Mouse (Mus musculus): ENCODE data around the gene Defb21.

The Defb21 gene

DNA sequence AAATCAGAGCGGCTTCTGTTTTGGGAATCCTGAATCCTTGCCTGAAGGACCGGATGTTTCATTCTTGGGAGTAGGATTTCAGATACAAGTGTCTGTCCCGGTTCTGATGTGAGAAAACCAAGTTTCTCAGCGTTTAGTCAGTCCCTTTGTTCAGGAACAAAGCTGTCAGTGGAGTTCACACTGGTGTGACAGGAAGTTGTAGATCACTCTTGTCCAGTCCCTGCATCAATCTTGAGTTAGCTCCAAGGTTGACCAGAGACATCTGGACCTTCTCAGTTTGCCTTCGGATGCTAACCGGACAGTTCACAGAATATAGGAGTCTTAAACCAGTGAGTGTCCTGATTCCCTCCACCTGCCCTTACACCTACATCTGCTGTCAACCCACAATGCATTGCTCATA, 35.2 kb downstream of the Defb21 start:
- no peak for DNase-seq

DNA sequence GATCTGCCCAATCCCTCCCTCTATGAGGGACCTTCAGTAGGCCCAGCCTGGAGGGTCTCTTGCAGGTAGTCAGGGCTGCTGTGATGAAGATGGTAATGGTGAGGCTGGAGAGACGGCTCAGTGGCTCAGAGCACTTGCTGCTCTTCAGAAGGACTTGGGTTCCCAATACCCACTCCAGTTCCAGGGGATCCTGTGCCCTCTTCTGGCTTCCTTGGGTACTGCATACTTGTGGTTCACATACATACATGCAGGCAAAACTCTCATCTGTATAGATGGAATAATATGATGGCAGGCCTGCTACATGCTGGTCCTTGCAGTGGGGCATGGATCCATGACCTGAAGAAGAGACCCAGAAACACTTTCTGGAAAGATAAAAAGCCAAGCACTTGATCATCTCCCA, 36.2 kb downstream of the Defb21 start:
- no peak for DNase-seq

DNA sequence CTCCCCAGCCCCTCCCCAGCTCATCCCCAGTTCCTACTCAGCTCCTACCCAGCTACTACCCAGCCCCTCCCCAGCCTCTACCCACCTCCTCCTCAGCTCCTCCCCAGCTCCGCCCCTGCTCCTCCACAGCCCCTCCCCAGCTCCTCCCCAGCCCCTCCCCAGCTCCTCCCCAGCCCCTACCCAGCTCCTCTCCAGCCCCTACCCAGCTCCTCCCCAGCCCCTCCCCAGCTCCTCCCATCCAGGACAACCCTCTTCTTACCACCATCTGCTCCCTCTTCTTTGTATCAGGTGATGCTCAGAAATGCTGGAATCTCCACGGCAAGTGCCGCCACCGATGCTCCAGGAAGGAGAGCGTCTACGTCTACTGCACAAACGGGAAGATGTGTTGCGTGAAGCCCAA, 39.6 kb downstream of the Defb21 start:
- DNase-seq = no peak

DNA sequence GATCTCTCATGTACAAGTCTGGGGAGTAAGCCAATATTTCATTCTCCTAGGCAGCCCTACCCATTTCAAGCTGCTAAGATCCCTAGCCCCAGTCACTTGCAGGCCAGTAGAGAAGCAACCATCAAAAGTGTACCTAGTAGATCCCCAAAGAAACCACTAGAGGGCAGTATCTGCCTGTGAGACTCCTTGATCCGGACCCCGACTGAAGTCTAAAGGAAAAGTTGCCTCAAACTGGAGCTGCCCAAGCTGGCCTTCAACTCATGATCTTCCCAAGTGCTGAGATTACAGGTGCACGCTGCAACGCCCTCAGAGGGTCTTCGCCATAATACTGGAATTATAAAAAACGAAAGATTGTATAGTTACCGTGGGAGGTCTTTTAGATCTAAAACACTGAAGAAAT, 43.0 kb downstream of the Defb21 start:
- DNase-seq = peak in 1 of 2 experiments; percentile 17

DNA sequence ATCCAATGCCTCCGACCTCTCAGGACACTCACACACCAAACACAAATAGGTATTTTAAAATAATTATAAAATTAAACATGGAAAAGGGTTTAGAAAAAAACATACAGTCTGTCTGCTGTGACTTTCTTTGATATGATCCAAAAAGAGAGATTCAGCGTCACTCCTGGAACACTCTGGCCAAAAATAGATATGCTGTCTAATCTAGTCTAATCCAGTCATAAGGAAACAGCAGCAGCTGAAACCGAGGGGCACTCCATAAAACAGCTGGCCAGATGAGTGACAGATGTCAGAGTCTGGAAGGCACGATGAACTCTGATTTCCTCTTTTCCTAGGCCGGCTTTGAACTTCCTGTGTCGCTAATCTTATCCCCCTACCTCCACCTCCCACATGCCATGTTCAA, 43.9 kb downstream of the Defb21 start:
- DNase-seq = no peak

DNA sequence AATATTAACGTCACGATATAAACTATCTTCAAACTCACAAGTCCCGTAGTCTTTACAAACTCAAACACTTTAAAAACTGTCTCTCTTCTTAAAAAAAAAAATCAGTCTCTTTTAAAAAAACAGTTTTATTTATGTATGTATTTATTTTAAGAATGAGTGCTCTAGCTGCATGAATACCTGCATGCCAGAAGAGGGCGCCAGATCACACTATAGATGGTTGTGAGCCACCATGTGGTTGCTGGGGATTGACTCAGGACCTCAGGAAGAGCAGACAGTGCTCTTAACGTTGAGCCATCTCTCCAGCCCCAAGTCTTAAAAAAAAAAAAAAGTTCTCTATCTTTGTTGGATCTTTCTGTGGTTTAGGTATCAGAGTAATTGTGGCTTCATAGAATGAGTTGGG, 44.8 kb downstream of the Defb21 start:
- DNase-seq = no peak

DNA sequence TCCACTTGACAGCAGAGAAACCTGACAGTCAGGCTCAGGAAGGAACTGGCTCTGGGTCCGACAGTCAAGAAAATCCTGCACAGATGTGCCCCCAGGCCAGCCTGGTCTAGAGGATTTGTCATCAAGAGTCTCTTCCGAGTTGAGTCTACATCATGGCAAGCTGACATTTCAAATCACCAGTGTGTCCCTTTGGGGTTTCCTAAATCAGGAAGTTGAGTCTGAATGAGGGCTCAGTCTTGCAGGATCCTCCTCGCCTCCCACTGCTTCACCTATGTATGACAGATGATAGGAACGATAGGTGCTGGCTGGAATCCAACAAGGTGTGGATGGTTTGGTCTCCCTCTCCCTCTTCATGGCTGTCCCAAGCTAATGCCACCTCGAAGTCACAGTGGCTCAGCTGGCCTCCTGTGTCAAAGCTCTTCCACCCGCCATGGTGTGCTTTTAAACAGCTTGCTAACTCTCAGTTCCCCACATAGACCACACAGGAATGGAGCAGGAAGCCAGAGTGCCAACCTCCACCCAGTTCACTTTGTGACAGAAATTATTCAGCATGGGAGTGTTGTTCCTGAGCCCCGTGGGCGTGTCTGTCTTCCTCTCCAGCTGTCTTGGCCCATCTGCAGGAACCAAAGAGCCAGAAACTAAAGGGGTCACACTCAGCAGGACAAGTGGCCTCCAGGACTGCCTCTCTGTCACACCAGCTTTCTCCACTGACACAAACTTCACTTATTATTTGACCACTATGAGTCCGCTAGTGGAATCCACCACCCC, 48.0 kb downstream of the Defb21 start:
- no peak for DNase-seq

DNA sequence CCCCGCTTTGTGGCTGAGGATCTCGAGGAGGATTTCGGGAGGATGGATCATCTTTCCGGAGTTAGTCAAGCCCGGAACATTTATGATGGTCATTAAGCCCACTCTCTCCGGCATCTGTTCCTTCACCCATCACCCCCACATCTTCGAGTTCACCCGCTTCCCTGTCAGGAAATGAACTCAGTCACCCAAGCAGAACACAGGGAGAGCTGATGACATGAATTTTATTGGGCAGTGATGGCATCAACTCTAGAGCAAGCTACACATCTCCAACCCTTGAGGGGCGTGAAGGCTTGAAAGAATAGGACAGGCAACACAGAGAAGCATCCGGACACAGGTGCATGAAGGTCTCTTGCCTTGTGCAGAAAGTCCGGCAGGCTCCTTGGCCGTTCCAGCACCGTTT, 49.6 kb downstream of the Defb21 start:
- no peak for DNase-seq

DNA sequence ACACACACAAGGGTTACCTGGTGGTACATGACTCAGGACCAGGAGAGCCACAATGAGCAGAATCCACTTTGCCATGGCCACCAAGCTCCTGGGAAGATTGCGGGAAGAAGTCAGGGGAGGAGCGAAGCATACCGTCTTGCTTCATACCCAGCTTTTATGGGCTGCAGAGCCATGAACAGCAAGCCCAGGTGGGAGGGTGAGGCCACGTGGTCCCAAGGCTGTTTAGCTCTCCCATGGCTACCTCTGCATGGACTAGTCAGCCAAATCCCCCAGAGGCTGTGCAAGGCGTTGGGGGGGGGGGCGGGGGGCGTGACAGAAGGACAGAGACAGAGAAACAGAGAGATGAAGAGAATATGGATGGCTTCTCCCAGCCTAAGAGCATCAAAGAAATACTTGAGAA, 50.4 kb downstream of the Defb21 start, which contains the start of gene Defb25:
Gene Defb25, minus strand, starts transcription at position 101 of the 400 bp plus-strand sequence.
- DNase-seq = no peak

Measured in thymus, postnatal 36 days (tissue).